Mouse (Mus musculus): Measurements from ENCODE around the gene Ano6.

DNA sequence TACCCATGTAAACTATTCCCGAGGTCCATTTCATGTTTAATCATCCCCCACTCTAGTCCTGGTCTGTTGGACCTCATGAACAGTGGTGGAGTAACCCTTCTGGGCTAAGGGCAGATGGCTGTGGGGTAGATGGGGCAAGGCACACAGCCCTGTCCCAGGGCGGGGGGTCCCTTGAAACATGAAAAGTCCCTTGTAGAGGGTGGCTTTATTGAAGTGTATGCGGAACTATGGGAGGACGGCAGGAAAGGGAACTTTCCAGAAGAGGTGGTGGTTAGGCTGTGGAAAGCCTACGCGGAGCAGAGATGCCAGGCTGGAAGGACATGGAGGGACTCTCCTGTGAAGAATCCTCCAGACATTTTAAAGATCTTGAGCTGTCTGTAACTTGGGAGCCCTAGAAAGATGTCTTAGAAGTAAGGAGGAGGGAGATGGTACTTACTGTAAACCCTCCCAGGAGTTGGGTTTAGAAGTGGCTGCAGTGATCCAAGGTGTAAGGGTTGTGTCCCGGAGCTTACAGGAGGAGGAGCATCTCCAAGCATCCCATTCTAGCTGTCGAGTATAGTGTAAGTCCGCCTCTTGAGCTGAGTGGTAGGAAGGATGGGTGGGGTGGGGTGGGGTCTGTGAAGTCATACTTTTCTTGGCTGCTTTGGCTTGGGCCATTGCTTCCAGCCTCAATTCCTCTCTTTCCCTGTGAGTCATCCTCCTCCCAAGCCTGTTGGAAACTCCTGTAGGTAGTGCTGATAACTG lies 3.3 kb downstream of the Ano6 start:
- TF ChIP-seq CTCF (conservative IDR thresholded peaks at IDR 0.05 in 1 of 2, IDR thresholded peaks at IDR 0.05 in 1 of 2; ENCODE audit: low read depth in 2 of 2, low read length in 2 of 2) (no peak), CHD2 (IDR thresholded peaks at IDR 0.05; ENCODE audit: low read length) (no peak), POLR2A (IDR thresholded peaks at IDR 0.05; ENCODE audit: low read depth, low read length) (no peak), POLR2AphosphoS2 (IDR thresholded peaks at IDR 0.05; ENCODE audit: low read depth, low read length) (no peak), ZMIZ1 (IDR thresholded peaks at IDR 0.05; ENCODE audit: low read depth, low read length) (no peak), JUND (conservative IDR thresholded peaks at IDR 0.05; ENCODE audit: low read depth, low read length) (no peak), UBTF (IDR thresholded peaks at IDR 0.05; ENCODE audit: low read depth, low read length) (no peak), EP300 (IDR thresholded peaks at IDR 0.05; ENCODE audit: low read length) (no peak), ELF1 (IDR thresholded peaks at IDR 0.05; ENCODE audit: low read depth, low read length) (no peak)

All from CH12.LX (cell line).